Mouse (Mus musculus): ENCODE measurements around the gene Ggt6. TPM values are rescaled to one million over a fixed set of nuclear protein-coding genes. Genes with fewer than 3 reads are reported as not detected.

Ggt6 gene
- total and polyA plus RNA-seq, 3 experiments, result 0.04 TPM; not detected in 2

GRCm38 (mm10) chr11:72477182-72477581 is 41.9 kb downstream of the Ggt6 start:
- Histone ChIP-seq H3K27ac (ENCODE audit: control insufficient read depth, low read depth, low read length) (no peak overlapping the region), H3K36me3 (ENCODE audit: control insufficient read depth in 1 of 2, insufficient read depth in 2 of 2, low read length in 2 of 2) (peaks cover 0 to 18% of the 10 kb centered on the region in 2 experiments; a peak in 2 of 4 replicates), H3K79me2 (ENCODE audit: control insufficient read depth, insufficient read depth, low read length, poor library complexity) (no peaks in the 10 kb centered on the region), H3K9me3 (replicated peaks; ENCODE audit: insufficient read depth, low read length) (no peaks in the 10 kb centered on the region), H3K4me1 (ENCODE audit: control insufficient read depth in 1 of 2, insufficient read depth in 2 of 2, low read length in 2 of 2) (peaks cover 14 to 50% of the 10 kb centered on the region in 2 experiments), H3K27me3 (ENCODE audit: control insufficient read depth in 1 of 2, insufficient read depth in 2 of 2, low read length in 2 of 2) (no peaks in the 10 kb centered on the region), H3K4me3 (ENCODE audit: control insufficient read depth in 1 of 2, insufficient read depth in 1 of 2, low read depth in 2 of 2, low read length in 2 of 2) (no peak overlapping the region), H3K9ac (ENCODE audit: control insufficient read depth, low read depth, low read length, poor library complexity, severe bottlenecking) (no peak overlapping the region)
- no peak for TF ChIP-seq HCFC1 (IDR thresholded peaks at IDR 0.05; ENCODE audit: low read depth, low read length)
- no peak for TF ChIP-seq MAFK (IDR thresholded peaks at IDR 0.05; ENCODE audit: borderline replicate concordance, low read depth, low read length)
- no peak for TF ChIP-seq ETS1 (IDR thresholded peaks at IDR 0.05; ENCODE audit: low read depth, low read length)
- no peak for TF ChIP-seq NELFE (IDR thresholded peaks at IDR 0.05; ENCODE audit: low read depth, low read length)
- TF ChIP-seq TBP (IDR thresholded peaks at IDR 0.05; ENCODE audit: low read depth, low read length), result no peak
- TF ChIP-seq TAL1 (IDR thresholded peaks at IDR 0.05; ENCODE audit: low read length), result no peak
- no peak for TF ChIP-seq SIN3A (IDR thresholded peaks at IDR 0.05; ENCODE audit: low read length)
- TF ChIP-seq MYC (IDR thresholded peaks at IDR 0.05; ENCODE audit: low read depth, low read length), result no peak
- DNase-seq (ENCODE audit: low read depth, low spot score), result no peak

GRCm38 (mm10) chr11:72477653-72478052 is 42.3 kb downstream of the Ggt6 start:
- no peak overlapping the region for H3K4me3 ChIP-seq (ENCODE audit: control insufficient read depth in 1 of 2, insufficient read depth in 1 of 2, low read depth in 2 of 2, low read length in 2 of 2)
- no peak overlapping the region for H3K9ac ChIP-seq (ENCODE audit: control insufficient read depth, low read depth, low read length, poor library complexity, severe bottlenecking)
- no peaks in the 10 kb centered on the region for H3K79me2 ChIP-seq (ENCODE audit: control insufficient read depth, insufficient read depth, low read length, poor library complexity)
- H3K27ac ChIP-seq (ENCODE audit: control insufficient read depth, low read depth, low read length), result no peak overlapping the region
- no peak for TF ChIP-seq CTCF (IDR thresholded peaks at IDR 0.05 in 2 of 3, conservative IDR thresholded peaks at IDR 0.05 in 1 of 3; ENCODE audit: control insufficient read depth in 1 of 3, insufficient read depth in 1 of 3, low read depth in 2 of 3, low read length in 3 of 3, poor library complexity in 1 of 3, severe bottlenecking in 1 of 3)
- TF ChIP-seq HCFC1 (IDR thresholded peaks at IDR 0.05; ENCODE audit: low read depth, low read length), result no peak
- TF ChIP-seq MXI1 (IDR thresholded peaks at IDR 0.05; ENCODE audit: low read depth, low read length), result no peak
- TF ChIP-seq NELFE (IDR thresholded peaks at IDR 0.05; ENCODE audit: low read depth, low read length), result no peak
- no peak for TF ChIP-seq ZNF384 (IDR thresholded peaks at IDR 0.05; ENCODE audit: low read depth, low read length)
- TF ChIP-seq JUND (IDR thresholded peaks at IDR 0.05; ENCODE audit: low read depth, low read length), result no peak
- TF ChIP-seq TAL1 (IDR thresholded peaks at IDR 0.05; ENCODE audit: low read length), result no peak
- TF ChIP-seq POLR2AphosphoS2 (IDR thresholded peaks at IDR 0.05; ENCODE audit: low read length), result no peak
- no peak for TF ChIP-seq ZMIZ1 (IDR thresholded peaks at IDR 0.05; ENCODE audit: low read depth, low read length)
- TF ChIP-seq POLR2AphosphoS5 (IDR thresholded peaks at IDR 0.05; ENCODE audit: borderline replicate concordance, low read depth, low read length), result no peak
- no peak for TF ChIP-seq TCF12 (IDR thresholded peaks at IDR 0.05; ENCODE audit: low read depth, low read length)
- H3K9me3 ChIP-seq (replicated peaks; ENCODE audit: insufficient read depth, low read length), result no peaks in the 10 kb centered on the region
- H3K27me3 ChIP-seq (ENCODE audit: control insufficient read depth in 1 of 2, insufficient read depth in 2 of 2, low read length in 2 of 2), result no peaks in the 10 kb centered on the region
- peaks cover 0 to 18% of the 10 kb centered on the region in 2 experiments; a peak in 2 of 4 replicates for H3K36me3 ChIP-seq (ENCODE audit: control insufficient read depth in 1 of 2, insufficient read depth in 2 of 2, low read length in 2 of 2)
- DNase-seq (ENCODE audit: low read depth, low spot score), result no peak
- H3K4me1 ChIP-seq (ENCODE audit: control insufficient read depth in 1 of 2, insufficient read depth in 2 of 2, low read length in 2 of 2), result peaks cover 14 to 53% of the 10 kb centered on the region in 2 experiments

Data from MEL (cell line).